Mouse (Mus musculus) mouse trophoblast stem cell (cell line): ENCODE data around the gene Ccdc86.

ENCODE experiments used
- in situ Hi-C, 2 experiments: fragments of 300-500 bp; cut with MseI, MboI; formaldehyde crosslinking; loops; 2 replicates in 1 of 2; 3 replicates in 1 of 2; pipeline ENCODE4 v1.15.1; 2025

Gene Ccdc86

DNA sequence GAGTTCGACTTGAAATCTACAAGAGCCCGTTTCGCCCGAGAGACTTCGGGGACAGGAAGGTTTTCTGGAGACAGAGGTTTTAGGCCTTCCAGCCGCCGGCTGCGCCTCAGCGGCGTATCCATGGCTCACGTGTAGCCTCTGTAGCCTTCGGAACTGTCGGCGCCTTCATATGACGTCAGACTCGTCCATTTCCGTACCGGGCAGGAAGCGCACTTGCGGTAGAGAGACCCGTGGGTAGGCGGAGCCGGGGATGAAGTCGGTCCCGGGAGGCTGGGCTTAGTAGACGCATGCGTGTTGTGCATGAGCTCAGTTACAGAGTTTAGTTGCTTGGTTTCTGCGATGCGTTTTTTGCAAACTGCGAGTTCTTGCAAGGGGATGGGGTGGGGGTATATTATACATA lies at the start of gene Ccdc86:
Gene Ccdc86 (minus strand): TSS at position 155 of the 400 bp plus-strand sequence.
- in situ Hi-C loops = loop anchor here in 1 of 2 experiments (10.0 kb wide), 1 partner anchor 234 kb away; no protein-coding TSS in a partner anchor

GRCm38 (mm10) chr19:10993150-10993549 lies 44.1 kb upstream of the Ccdc86 start, which contains the start of gene Ms4a15:
Gene Ms4a15 (minus strand): TSS chr19:10993250.
- in situ Hi-C loops = no loop called here

GRCm38 (mm10) chr19:10991911-10992310 lies 42.8 kb upstream of the Ccdc86 start:
- in situ Hi-C loops = no loop called here

- in situ Hi-C loops = no loop called here
Observed at GRCm38 (mm10) chr19:10990751-10991150, 41.7 kb upstream of the Ccdc86 start.

DNA sequence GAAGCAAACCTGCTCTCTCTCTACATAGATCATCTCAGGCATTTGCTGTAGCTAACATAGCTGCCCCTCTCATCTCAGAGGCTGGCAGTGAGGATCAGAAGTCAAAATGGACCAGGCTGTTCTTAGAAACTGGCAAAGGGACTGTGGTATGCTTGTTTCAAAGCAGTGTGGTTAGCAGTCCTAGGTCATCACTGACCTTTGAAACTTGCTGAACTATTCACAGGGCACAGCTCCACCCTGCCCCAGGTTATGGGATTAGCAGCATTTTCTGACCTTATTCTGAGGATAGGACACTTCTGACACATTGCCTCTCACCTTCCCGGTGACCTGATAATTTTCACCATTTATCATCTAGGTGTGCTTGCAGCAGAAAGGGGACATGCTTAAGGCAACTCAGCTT lies 39.5 kb upstream of the Ccdc86 start:
- in situ Hi-C loops = no loop called here

DNA sequence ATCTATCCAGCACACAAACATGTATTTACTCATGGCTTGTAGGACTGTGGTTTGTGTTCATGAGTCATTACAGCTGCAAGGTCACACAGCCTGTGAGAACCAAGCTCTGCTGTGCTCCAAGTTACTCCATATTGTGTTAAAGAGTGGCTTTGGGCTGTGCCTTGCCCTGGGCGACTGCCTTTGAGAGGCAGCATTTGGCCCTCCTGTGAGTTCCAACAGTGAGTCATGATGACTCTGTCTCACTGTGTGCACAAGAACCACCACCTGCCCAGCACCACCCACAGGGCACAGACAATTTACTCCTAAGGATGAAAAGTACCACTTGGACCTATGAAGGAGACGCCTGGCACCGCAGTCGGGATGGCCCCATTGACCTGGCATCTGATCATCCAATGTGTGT lies 36.8 kb upstream of the Ccdc86 start:
- in situ Hi-C loops = no loop called here

GRCm38 (mm10) chr19:10984551-10984950 lies 35.5 kb upstream of the Ccdc86 start:
- in situ Hi-C loops = no loop called here

GRCm38 (mm10) chr19:10983146-10983545 lies 34.1 kb upstream of the Ccdc86 start:
- in situ Hi-C loops = no loop called here

GRCm38 (mm10) chr19:10980210-10980609 lies 31.1 kb upstream of the Ccdc86 start:
- in situ Hi-C loops = no loop called here

GRCm38 (mm10) chr19:10979184-10980168 lies 30.4 kb upstream of the Ccdc86 start:
- in situ Hi-C loops = loop anchor here in 1 of 2 experiments (5.0 kb wide), 1 partner anchor 67 kb away; no protein-coding TSS in a partner anchor

DNA sequence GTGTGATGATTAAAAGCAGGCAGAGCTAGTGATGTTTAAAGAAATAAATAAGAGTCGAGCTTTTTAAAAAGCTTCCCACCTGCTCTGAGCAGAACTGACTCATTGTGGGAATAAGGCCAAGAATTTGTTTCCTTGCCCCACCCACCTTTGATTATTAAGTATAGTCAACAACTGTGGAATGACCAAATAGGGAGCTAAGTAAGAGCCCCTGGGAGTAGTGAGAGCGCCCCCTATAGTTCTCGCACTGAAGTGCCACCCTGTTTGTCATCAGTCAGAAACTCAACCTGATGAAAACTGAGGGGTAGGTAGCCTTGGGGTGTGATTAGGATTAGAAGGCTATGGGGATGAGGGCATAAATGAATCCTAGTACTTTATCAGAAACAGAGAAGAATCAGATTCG lies 27.3 kb upstream of the Ccdc86 start:
- in situ Hi-C loops = loop anchor here in 1 of 2 experiments (5.0 kb wide), 1 partner anchor 64 kb away; no protein-coding TSS in a partner anchor

DNA sequence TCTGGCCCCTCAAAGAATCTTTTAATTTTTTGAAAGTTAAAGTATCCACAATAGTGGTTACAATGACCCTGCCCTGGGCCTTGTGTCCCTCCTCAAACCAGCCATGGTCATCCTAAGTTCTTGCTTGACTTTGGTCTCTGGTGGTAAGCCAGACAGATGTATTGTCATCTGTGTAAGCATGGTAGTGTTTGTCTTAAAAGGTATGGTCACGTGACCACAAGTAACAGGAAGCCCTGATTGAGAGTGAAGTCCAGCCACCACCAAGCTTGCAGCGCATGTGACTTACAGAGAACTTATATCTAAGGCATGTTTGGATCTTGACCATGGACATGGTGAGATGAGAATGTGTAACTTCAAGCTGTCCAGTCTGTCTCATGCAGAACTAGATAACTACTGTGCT lies 26.1 kb upstream of the Ccdc86 start:
- in situ Hi-C loops = loop anchor here in 1 of 2 experiments (5.0 kb wide), 1 partner anchor 63 kb away; no protein-coding TSS in a partner anchor

DNA sequence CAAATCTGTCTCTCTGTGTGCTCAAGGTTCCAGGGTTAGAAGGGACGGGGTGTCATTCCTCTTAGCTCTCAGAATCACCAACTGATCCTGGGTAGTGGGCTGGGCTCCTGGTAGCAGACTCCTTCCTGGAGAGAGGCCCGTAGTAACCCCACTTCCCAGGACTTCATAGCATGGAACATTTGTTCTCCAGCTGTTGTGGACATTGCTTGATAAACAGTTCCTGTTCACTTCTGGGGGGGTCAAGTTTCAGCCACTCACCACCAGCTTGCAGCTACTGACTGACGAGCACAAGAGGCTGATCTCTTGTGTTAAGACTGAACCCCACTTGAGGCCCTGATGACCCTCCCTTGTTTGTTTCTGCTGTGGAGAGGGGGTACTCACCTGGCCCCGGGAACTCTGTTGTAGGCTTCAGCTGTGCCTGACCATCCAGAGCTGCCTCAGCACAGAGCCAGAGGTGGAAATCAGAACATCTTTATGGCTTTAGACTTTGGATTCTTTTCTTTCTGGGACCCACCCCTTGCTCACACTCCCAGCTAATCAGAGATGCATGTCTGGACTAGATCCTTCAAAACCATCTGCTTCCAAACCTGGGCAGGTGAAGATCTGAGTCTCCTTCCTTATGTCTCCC lies 25.3 kb upstream of the Ccdc86 start, which contains the start of gene Ms4a10:
Gene Ms4a10 (minus strand): TSS at position 433 of the 628 bp plus-strand sequence.
- in situ Hi-C loops = loop anchor here in 1 of 2 experiments (25.0 kb wide), 1 partner anchor 262 kb away; no protein-coding TSS in a partner anchor

DNA sequence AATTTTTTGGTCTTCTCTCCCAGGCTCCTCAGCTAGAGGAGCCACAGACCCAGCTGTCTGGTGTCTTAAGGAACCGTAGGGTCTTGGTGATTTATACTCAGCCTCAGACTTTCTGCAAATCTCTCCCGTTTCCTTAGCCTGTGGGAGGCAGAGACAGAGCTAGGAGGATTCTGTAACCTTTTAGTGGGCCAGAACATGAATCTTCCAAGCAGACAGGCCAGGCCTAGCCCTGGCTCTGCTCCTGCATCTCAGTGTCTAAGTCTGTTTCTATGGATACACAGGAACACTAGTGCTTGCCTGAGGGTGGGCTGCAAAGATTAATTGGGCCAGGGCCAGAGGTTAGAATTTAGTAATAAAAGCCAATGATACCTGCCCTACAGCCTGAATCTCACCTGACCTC lies 24.1 kb upstream of the Ccdc86 start:
- in situ Hi-C loops = loop anchor here in 1 of 2 experiments (25.0 kb wide), 1 partner anchor 261 kb away; no protein-coding TSS in a partner anchor

- in situ Hi-C loops = loop anchor here in 1 of 2 experiments (25.0 kb wide), 1 partner anchor 260 kb away; no protein-coding TSS in a partner anchor
Observed at GRCm38 (mm10) chr19:10972660-10973059, 23.6 kb upstream of the Ccdc86 start.

GRCm38 (mm10) chr19:10970457-10970856 lies 21.4 kb upstream of the Ccdc86 start:
- in situ Hi-C loops = loop anchor here in 1 of 2 experiments (25.0 kb wide), 1 partner anchor 258 kb away; no protein-coding TSS in a partner anchor

- in situ Hi-C loops = loop anchor here in 1 of 2 experiments (25.0 kb wide), 1 partner anchor 256 kb away; no protein-coding TSS in a partner anchor
Observed at GRCm38 (mm10) chr19:10968578-10968977, 19.5 kb upstream of the Ccdc86 start.

GRCm38 (mm10) chr19:10965721-10966120 lies 16.7 kb upstream of the Ccdc86 start:
- in situ Hi-C loops = loop anchor here in 1 of 2 experiments (25.0 kb wide), 1 partner anchor 253 kb away; no protein-coding TSS in a partner anchor

GRCm38 (mm10) chr19:10959978-10960346 lies 10.9 kb upstream of the Ccdc86 start:
- in situ Hi-C loops = loop anchor here in 1 of 2 experiments (5.0 to 25.0 kb wide), 2 partner anchors 48 to 248 kb away; no protein-coding TSS in a partner anchor

GRCm38 (mm10) chr19:10959085-10959977 lies 10.3 kb upstream of the Ccdc86 start:
- in situ Hi-C loops = loop anchor here in 1 of 2 experiments (5.0 to 25.0 kb wide), 2 partner anchors 47 to 247 kb away; no protein-coding TSS in a partner anchor
